Mouse (Mus musculus) MEL (cell line): ENCODE results near the gene Olfr1181. TPM values are rescaled to one million over a fixed set of nuclear protein-coding genes. Genes with fewer than 3 reads are reported as not detected.

Experiments
- polyA plus RNA-seq, 2 experiments: library from polyadenylated mRNA; stranded (reverse) in 1 of 2; unstranded in 1 of 2; fragments of >175 nt in 1 of 2; fragments of >200 nt in 1 of 2; gene quantifications; 2 replicates each; pipeline versions ENCODE4 v1.2.1 to v1.2.4; 2012; ENCODE audit warnings: low replicate concordance in 2 of 2, low read depth in 1 of 2; ENCODE audit not compliant: insufficient read length in 2 of 2, insufficient read depth in 1 of 2, missing spikeins in 1 of 2
- total RNA-seq: library from RNA; depleted of rRNA; stranded (reverse); fragments of 300-350 nt; gene quantifications from 2 replicates; pipeline ENCODE4 v1.2.3, GENCODE M21; 2012; rRNA removed

The Olfr1181 gene
- total and polyA plus RNA-seq, 3 experiments = not detected

Other genes starting within 250 kb of the Olfr1181 start
- not detected in 2 replicates for gene Olfr1168, start 244.3 kb downstream of the Olfr1181 start, total RNA-seq
- not detected for gene Olfr1168, start 244.3 kb downstream of the Olfr1181 start, polyA plus RNA-seq
- not detected in 2 replicates for gene Olfr1170, start 197.8 kb downstream of the Olfr1181 start, total RNA-seq
- gene Olfr1170, start 197.8 kb downstream of the Olfr1181 start, polyA plus RNA-seq = not detected
- not detected in 2 replicates for gene Olfr1173, start 146.3 kb downstream of the Olfr1181 start, total RNA-seq
- not detected for gene Olfr1173, start 146.3 kb downstream of the Olfr1181 start, polyA plus RNA-seq
- not detected in 2 replicates for gene Olfr1174-ps, start 111.0 kb downstream of the Olfr1181 start, total RNA-seq
- not detected for gene Olfr1174-ps, start 111.0 kb downstream of the Olfr1181 start, polyA plus RNA-seq
- gene Olfr1175-ps, start 99.0 kb downstream of the Olfr1181 start, total RNA-seq = not detected in 2 replicates
- gene Olfr1175-ps, start 99.0 kb downstream of the Olfr1181 start, polyA plus RNA-seq = under 1 TPM in 1 of 2 experiments, not detected in 1; 0.01 TPM
- not detected in 2 replicates for gene Olfr1176, start 89.5 kb downstream of the Olfr1181 start, total RNA-seq
- gene Olfr1176, start 89.5 kb downstream of the Olfr1181 start, polyA plus RNA-seq = not detected
- gene Olfr1177-ps, start 79.7 kb downstream of the Olfr1181 start, total RNA-seq = not detected in 2 replicates
- gene Olfr1177-ps, start 79.7 kb downstream of the Olfr1181 start, polyA plus RNA-seq = not detected
- not detected in 2 replicates for gene Olfr1178, start 39.1 kb downstream of the Olfr1181 start, total RNA-seq
- gene Olfr1178, start 39.1 kb downstream of the Olfr1181 start, polyA plus RNA-seq = not detected
- gene Olfr1179, start 19.7 kb downstream of the Olfr1181 start, total RNA-seq = not detected in 2 replicates
- not detected for gene Olfr1179, start 19.7 kb downstream of the Olfr1181 start, polyA plus RNA-seq
- gene Olfr1180, start 7.0 kb downstream of the Olfr1181 start, total RNA-seq = not detected in 2 replicates
- not detected for gene Olfr1180, start 7.0 kb downstream of the Olfr1181 start, polyA plus RNA-seq
- not detected in 2 replicates for gene Gm13757, start 23.0 kb upstream of the Olfr1181 start, total RNA-seq
- not detected for gene Gm13757, start 23.0 kb upstream of the Olfr1181 start, polyA plus RNA-seq
- gene Olfr1183, start 28.7 kb upstream of the Olfr1181 start, total RNA-seq = not detected in 2 replicates
- under 1 TPM in 1 of 2 experiments, not detected in 1; 0.01 TPM for gene Olfr1183, start 28.7 kb upstream of the Olfr1181 start, polyA plus RNA-seq
- gene Olfr1184, start 57.4 kb upstream of the Olfr1181 start, total RNA-seq = not detected in 2 replicates
- not detected for gene Olfr1184, start 57.4 kb upstream of the Olfr1181 start, polyA plus RNA-seq
- gene Olfr1185-ps1, start 67.1 kb upstream of the Olfr1181 start, total RNA-seq = not detected in 2 replicates
- not detected for gene Olfr1185-ps1, start 67.1 kb upstream of the Olfr1181 start, polyA plus RNA-seq
- gene Olfr1186, start 92.4 kb upstream of the Olfr1181 start, total RNA-seq = not detected in 2 replicates
- not detected for gene Olfr1186, start 92.4 kb upstream of the Olfr1181 start, polyA plus RNA-seq
- not detected in 2 replicates for gene Olfr1188, start 130.8 kb upstream of the Olfr1181 start, total RNA-seq
- gene Olfr1188, start 130.8 kb upstream of the Olfr1181 start, polyA plus RNA-seq = not detected
- gene Olfr1189, start 160.3 kb upstream of the Olfr1181 start, total RNA-seq = not detected in 2 replicates
- not detected for gene Olfr1189, start 160.3 kb upstream of the Olfr1181 start, polyA plus RNA-seq
- not detected in 2 replicates for gene Olfr1191-ps1, start 214.4 kb upstream of the Olfr1181 start, total RNA-seq
- not detected for gene Olfr1191-ps1, start 214.4 kb upstream of the Olfr1181 start, polyA plus RNA-seq
- not detected in 2 replicates for gene Olfr1192-ps1, start 222.3 kb upstream of the Olfr1181 start, total RNA-seq
- gene Olfr1192-ps1, start 222.3 kb upstream of the Olfr1181 start, polyA plus RNA-seq = not detected
- not detected in 2 replicates for gene Olfr1193, start 249.5 kb upstream of the Olfr1181 start, total RNA-seq
- gene Olfr1193, start 249.5 kb upstream of the Olfr1181 start, polyA plus RNA-seq = not detected